Mouse (Mus musculus) brain, embryonic 14.5 days (tissue): ENCODE measurements at regions not wholly inside any gene's neighbourhood (a gene's known extent, or its start where the extent isn't known, plus 50 kb on each side); places are given as distances from the start of the nearest gene placed in this dataset.

Source experiments
- CTCF ChIP-seq: fragments of 200-500 bp; IDR thresholded peaks from 2 replicates; pipeline ENCODE4 v1.5.1; 2012; ENCODE audit warnings: inconsistent platforms, mild to moderate bottlenecking, moderate library complexity, borderline replicate concordance; ENCODE audit not compliant: insufficient read depth, insufficient read length; ENCODE audit errors: extremely low read depth
- POLR2A ChIP-seq: fragments of 200-500 bp; IDR thresholded peaks from 2 replicates; pipeline ENCODE4 v1.6.1; 2012; ENCODE audit warnings: mild to moderate bottlenecking, inconsistent platforms, borderline replicate concordance; ENCODE audit not compliant: poor library complexity, insufficient read depth, insufficient read length, severe bottlenecking; ENCODE audit errors: extremely low read depth

- no peak for TF ChIP-seq POLR2A
- no peak for TF ChIP-seq CTCF
Measured at GRCm38 (mm10) chr3:103504160-103504559, 70.9 kb upstream of the Syt6 start.
